In the genomic region with DNA sequence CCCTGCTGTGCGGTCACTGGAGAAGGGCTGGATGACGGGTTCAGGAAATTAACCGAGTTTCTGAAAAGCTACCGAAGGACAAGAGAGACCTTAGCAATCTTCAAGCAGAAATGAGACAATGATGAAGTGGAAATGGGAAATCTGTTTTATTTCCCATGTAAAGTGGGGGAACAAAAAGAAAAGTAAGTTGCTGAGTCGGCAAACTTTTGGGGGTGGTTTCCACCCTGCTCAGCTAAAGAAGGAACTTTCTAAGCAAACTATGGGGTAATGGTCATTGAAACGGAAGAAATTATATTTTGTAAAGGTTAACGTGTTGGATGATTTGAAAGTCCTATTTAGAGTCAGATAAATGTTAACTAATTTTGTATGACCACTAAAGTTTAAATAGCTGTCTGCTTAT, we compare ENCODE assay signal across 37 mouse cellular contexts. TPM values are rescaled to one million over a fixed set of nuclear protein-coding genes. Genes with fewer than 3 reads are reported as not detected.
DNase-seq lines count a peak whose midpoint lies in the region; ATAC-seq and TF ChIP-seq lines count a peak whose summit lies in the region.
"Had no signal": no experiment of that assay in that cellular context is flagged by ENCODE, and none has a peak within 500 bp of the region (broad histone marks: within the 10 kb centered on the region; RNA-seq: fewer than 3 reads in every experiment).

No protein-coding gene starts in this region.

- WGBS in lung, embryonic 15.5 days, result 64% methylated on average over 7 of the region's 7 CpGs
- WGBS in intestine, postnatal 0 days, result 60% methylated on average over 7 of the region's 7 CpGs
- WGBS in stomach, embryonic 15.5 days, result 58% methylated on average over 7 of the region's 7 CpGs
- 90% methylated on average over 7 of the region's 7 CpGs for WGBS in forebrain, embryonic 14.5 days

- H3K9ac ChIP-seq in lung, embryonic 15.5 days, result no peak overlapping the region
- no peak overlapping the region for H3K9ac ChIP-seq in ES-E14 (ENCODE audit: insufficient read depth, low read depth, low read length, poor library complexity, severe bottlenecking)
- H3K9ac ChIP-seq in intestine, postnatal 0 days (ENCODE audit: low read depth, low read length), result no peak overlapping the region
- H3K9ac ChIP-seq in stomach, embryonic 15.5 days, result no peak overlapping the region
- no peak overlapping the region for H3K9ac ChIP-seq in forebrain, embryonic 14.5 days (ENCODE audit: low read length)
- H3K9ac ChIP-seq: embryonic facial prominence, embryonic 15.5 days; forebrain, embryonic 13.5 days; heart, embryonic 12.5 days; hindbrain, embryonic 13.5 days; limb, embryonic 15.5 days; liver, embryonic 13.5 days; neural tube, embryonic 13.5 days had no signal

- no peaks in the 10 kb centered on the region for H3K36me3 ChIP-seq in lung, embryonic 15.5 days
- H3K36me3 ChIP-seq in ES-E14 (ENCODE audit: control insufficient read depth, insufficient read depth, low read length, poor library complexity, severe bottlenecking), result no peaks in the 10 kb centered on the region
- no peaks in the 10 kb centered on the region for H3K36me3 ChIP-seq in intestine, postnatal 0 days (ENCODE audit: control insufficient read depth, insufficient read depth)
- H3K36me3 ChIP-seq in stomach, embryonic 15.5 days, result no peaks in the 10 kb centered on the region
- H3K36me3 ChIP-seq in forebrain, embryonic 14.5 days (ENCODE audit: control insufficient read depth, insufficient read depth, low read length), result no peaks in the 10 kb centered on the region
- H3K36me3 ChIP-seq: embryonic facial prominence, embryonic 10.5 days; embryonic facial prominence, embryonic 15.5 days; heart, embryonic 12.5 days; hindbrain, embryonic 13.5 days; limb, embryonic 10.5 days; limb, embryonic 15.5 days; liver, embryonic 13.5 days; neural tube, embryonic 13.5 days had no signal

- H3K27me3 ChIP-seq in lung, embryonic 15.5 days, result no peaks in the 10 kb centered on the region
- H3K27me3 ChIP-seq in intestine, postnatal 0 days (replicated peaks; ENCODE audit: control insufficient read depth, insufficient read depth, low read length), result no peaks in the 10 kb centered on the region
- no peaks in the 10 kb centered on the region for H3K27me3 ChIP-seq in stomach, embryonic 15.5 days (replicated peaks)
- H3K27me3 ChIP-seq in forebrain, embryonic 14.5 days (replicated peaks; ENCODE audit: control insufficient read depth, insufficient read depth, low read length), result no peaks in the 10 kb centered on the region
- H3K27me3 ChIP-seq: embryonic facial prominence, embryonic 15.5 days; forebrain, embryonic 13.5 days; heart, embryonic 12.5 days; hindbrain, embryonic 13.5 days; limb, embryonic 15.5 days; liver, embryonic 13.5 days; neural tube, embryonic 13.5 days had no signal

- H3K9me3 ChIP-seq in lung, embryonic 15.5 days, result no peaks in the 10 kb centered on the region
- no peaks in the 10 kb centered on the region for H3K9me3 ChIP-seq in ES-E14 (ENCODE audit: control insufficient read depth, insufficient read depth, low read depth, low read length)
- no peaks in the 10 kb centered on the region for H3K9me3 ChIP-seq in intestine, postnatal 0 days (ENCODE audit: control insufficient read depth)
- H3K9me3 ChIP-seq in stomach, embryonic 15.5 days, result no peaks in the 10 kb centered on the region
- no peaks in the 10 kb centered on the region for H3K9me3 ChIP-seq in forebrain, embryonic 14.5 days (replicated peaks; ENCODE audit: control insufficient read depth, low read length)
- H3K9me3 ChIP-seq: embryonic facial prominence, embryonic 10.5 days; embryonic facial prominence, embryonic 15.5 days; forebrain, embryonic 13.5 days; heart, embryonic 12.5 days; limb, embryonic 10.5 days; limb, embryonic 15.5 days; liver, embryonic 13.5 days had no signal

- 0 out of 2 replicates have a peak overlapping the region, but pooled peaks have one; percentile 48 for H3K27ac ChIP-seq in lung, embryonic 15.5 days
- H3K27ac ChIP-seq in ES-E14 (ENCODE audit: insufficient read depth, low read depth, low read length, poor library complexity, severe bottlenecking), result no peak overlapping the region
- H3K27ac ChIP-seq in intestine, postnatal 0 days (ENCODE audit: low read depth, low read length), result no peak overlapping the region
- peak overlapping the region; percentile 52; the same call in 1 of the 2 replicates for H3K27ac ChIP-seq in stomach, embryonic 15.5 days
- no peak overlapping the region for H3K27ac ChIP-seq in forebrain, embryonic 14.5 days (ENCODE audit: low read depth, low read length)
- H3K27ac ChIP-seq: embryonic facial prominence, embryonic 10.5 days; embryonic facial prominence, embryonic 15.5 days; forebrain, embryonic 13.5 days; gastrocnemius, adult 2 months; heart, adult 2 months; hindbrain, embryonic 13.5 days; limb, embryonic 10.5 days; limb, embryonic 15.5 days; liver, embryonic 13.5 days; neural tube, embryonic 13.5 days had no signal

- ATAC-seq in lung, embryonic 15.5 days (ENCODE audit: borderline replicate concordance, extremely low read depth, low FRiP score, low TSS enrichment), result no peak
- no peak for ATAC-seq in intestine, postnatal 0 days
- ATAC-seq in stomach, embryonic 15.5 days (ENCODE audit: insufficient read depth, low FRiP score, low read depth), result no peak
- no peak for ATAC-seq in forebrain, embryonic 14.5 days
- ATAC-seq: forebrain, embryonic 13.5 days; midbrain, embryonic 16.5 days had no signal

- DNase-seq in lung, postnatal 25 days (ENCODE audit: low spot score), result no peak
- DNase-seq in ES-E14 (ENCODE audit: low read depth, low spot score), result no peak
- no peak for DNase-seq in kidney, adult 9 months
- no peak for DNase-seq in forebrain, embryonic 14.5 days (ENCODE audit: low spot score)
- no peak for DNase-seq in neural tube, embryonic 10.5 days (ENCODE audit: extremely low spot score, low spot score)
- DNase-seq: adrenal gland, postnatal 25 days; cerebellum, adult 11-12 months; cerebellum, postnatal 14 days; gastrocnemius, adult 2 months; heart, adult 2 months; heart, postnatal 4 days; kidney, adult 2 months; kidney, postnatal 10 days; layer of hippocampus, postnatal 36 days; liver, embryonic 13.5 days; lung, adult 2 months; thymus, postnatal 14 days had no signal

- peak overlapping the region; percentile 24 for H3K4me3 ChIP-seq in lung, embryonic 15.5 days
- no peak overlapping the region for H3K4me3 ChIP-seq in ES-E14 (ENCODE audit: insufficient read depth in 1 of 2, low read depth in 1 of 2, low read length in 2 of 2, poor library complexity in 1 of 2, severe bottlenecking in 1 of 2)
- peak overlapping the region; percentile 11; the same call in 1 of the 2 replicates for H3K4me3 ChIP-seq in intestine, postnatal 0 days (ENCODE audit: low read depth, low read length)
- H3K4me3 ChIP-seq in stomach, embryonic 15.5 days (replicated peaks), result peak overlapping the region; percentile 34
- H3K4me3 ChIP-seq in forebrain, embryonic 14.5 days (ENCODE audit: low read depth, low read length), result no peak overlapping the region
- H3K4me3 ChIP-seq: embryonic facial prominence, embryonic 10.5 days; embryonic facial prominence, embryonic 15.5 days; forebrain, embryonic 13.5 days; gastrocnemius, adult 2 months; heart, adult 2 months; heart, embryonic 12.5 days; hindbrain, embryonic 13.5 days; limb, embryonic 10.5 days; limb, embryonic 15.5 days; liver, embryonic 13.5 days; myocyte; neural tube, embryonic 13.5 days had no signal

- no peaks in the 10 kb centered on the region for H3K4me1 ChIP-seq in lung, embryonic 15.5 days
- no peaks in the 10 kb centered on the region; a peak in 1 of 4 replicates for H3K4me1 ChIP-seq in ES-E14 (ENCODE audit: control insufficient read depth in 2 of 2, insufficient read depth in 2 of 2, low read length in 2 of 2, poor library complexity in 1 of 2)
- no peaks in the 10 kb centered on the region for H3K4me1 ChIP-seq in intestine, postnatal 0 days (replicated peaks; ENCODE audit: control insufficient read depth, insufficient read depth, low read length)
- H3K4me1 ChIP-seq in stomach, embryonic 15.5 days, result no peaks in the 10 kb centered on the region
- no peaks in the 10 kb centered on the region for H3K4me1 ChIP-seq in forebrain, embryonic 14.5 days (ENCODE audit: control insufficient read depth, insufficient read depth, low read length)
- H3K4me1 ChIP-seq: embryonic facial prominence, embryonic 10.5 days; embryonic facial prominence, embryonic 15.5 days; forebrain, embryonic 13.5 days; hindbrain, embryonic 13.5 days; limb, embryonic 10.5 days; limb, embryonic 15.5 days; liver, embryonic 13.5 days; neural tube, embryonic 13.5 days had no signal

- no peak for TF ChIP-seq CTCF in intestine, postnatal 0 days (IDR thresholded peaks at IDR 0.05; ENCODE audit: low read depth)

- in situ Hi-C loops in ES-E14 (cut with MboI; ENCODE audit: low sequenced_read_pairs in 2 of 2, unreplicated experiment in 2 of 2), result no loop called here

- H3K4me2 ChIP-seq in lung, embryonic 15.5 days, result peak overlapping the region; percentile 42
- peak overlapping the region; percentile 42 for H3K4me2 ChIP-seq in intestine, postnatal 0 days (replicated peaks; ENCODE audit: low read depth)
- H3K4me2 ChIP-seq in stomach, embryonic 15.5 days, result peak overlapping the region; percentile 40
- no peak overlapping the region for H3K4me2 ChIP-seq in forebrain, embryonic 14.5 days (ENCODE audit: low read length)
- H3K4me2 ChIP-seq: embryonic facial prominence, embryonic 15.5 days; forebrain, embryonic 13.5 days; heart, embryonic 12.5 days; hindbrain, embryonic 13.5 days; limb, embryonic 15.5 days; liver, embryonic 13.5 days; midbrain, embryonic 11.5 days; neural tube, embryonic 13.5 days had no signal

TF ChIP-seq in ES-E14, 5 proteins besides CTCF, POLR2A, EP300 and RAD21:
- TF ChIP-seq ZNF384 (IDR thresholded peaks at IDR 0.05; ENCODE audit: low read depth, low read length) (no peak), MAFK (IDR thresholded peaks at IDR 0.05; ENCODE audit: insufficient read depth, low read depth, low read length) (peak; percentile 99)

RNA-seq across cellular contexts. Expression of a gene that starts 0.8 kb away (rescaled TPM):
- 1.1 TPM in 2 replicates for polyA plus RNA-seq in lung, embryonic 15.5 days (2015; fragmentation: Nextera tagmentation; extraction: Ambion mirVana)
- not detected in 2 replicates for total RNA-seq in ES-E14 (2012; rRNA removed)
- polyA plus RNA-seq in intestine, postnatal 0 days (2015; fragmentation: Nextera tagmentation; extraction: Ambion mirVana), result 1.1 TPM in 2 replicates
- 9.6 and 11.4 TPM in 2 replicates for polyA plus RNA-seq in stomach, embryonic 15.5 days (2015; fragmentation: Nextera tagmentation; extraction: Ambion mirVana)
- not detected in 2 replicates for polyA plus RNA-seq in forebrain, embryonic 14.5 days (2014; fragmentation: Nextera tagmentation; extraction: Ambion mirVana)
- total RNA-seq: adrenal gland, adult 18-20 months; adrenal gland, postnatal 25 days; gastrocnemius, adult 2 months; gastrocnemius, postnatal 4 days; heart, adult 2 months; heart, postnatal 4 days; layer of hippocampus, postnatal 36 days; left cerebral cortex, postnatal 10 days; megakaryocyte progenitor cell, adult 5-6 weeks had no signal
- polyA plus RNA-seq: cortical plate, adult 2 months; embryonic facial prominence, embryonic 10.5 days; forebrain, embryonic 13.5 days; heart, adult 2 months; heart, embryonic 12.5 days; heart, postnatal 0 days; hindbrain, embryonic 13.5 days; kidney, adult 2 months; limb, embryonic 10.5 days; limb, embryonic 15.5 days; liver, embryonic 13.5 days; lung, adult 2 months; midbrain, embryonic 11.5 days; midbrain, embryonic 16.5 days; myocyte; neural tube, embryonic 13.5 days had no signal

Comparison
In these comparisons a context has a peak if more than half of its experiments do, and no peak if none do; other contexts are left out.
1. H3K27ac ChIP-seq: peak in lung, embryonic 15.5 days (single experiment) and stomach, embryonic 15.5 days (single experiment); none in ES-E14 (single experiment), intestine, postnatal 0 days (single experiment) and forebrain, embryonic 14.5 days (single experiment).
2. H3K4me3 ChIP-seq: peak in lung, embryonic 15.5 days (single experiment), intestine, postnatal 0 days (single experiment) and stomach, embryonic 15.5 days (single experiment); none in ES-E14 (0 of 2) and forebrain, embryonic 14.5 days (single experiment).